ENCODE assay signal across 12 mouse cellular contexts in genomic region chr6:84429247-84429646, GRCm38 (mm10).
DNase-seq lines count a peak whose midpoint lies in the region; ATAC-seq and TF ChIP-seq lines count a peak whose summit lies in the region.
"Had no signal": no experiment of that assay in that cellular context is flagged by ENCODE, and none has a peak within 500 bp of the region (broad histone marks: within the 10 kb centered on the region; RNA-seq: fewer than 3 reads in every experiment).

No protein-coding gene starts in this region.

- no peaks in the 10 kb centered on the region for H3K9me3 ChIP-seq in midbrain, postnatal 0 days (ENCODE audit: low read length)
- H3K9me3 ChIP-seq: G1E; liver, embryonic 15.5 days had no signal

- H3K27me3 ChIP-seq in midbrain, postnatal 0 days (ENCODE audit: insufficient read depth, low read length): no peaks in the 10 kb centered on the region
- H3K27me3 ChIP-seq: liver, embryonic 15.5 days had no signal

- intact Hi-C loops in left cerebral cortex, postnatal 14 days (cut with DNase I): loop anchor here (5.0 kb wide), 1 partner anchor 163 kb away; the partner anchor contains the start of gene Cyp26b1

- no peaks in the 10 kb centered on the region for H3K36me3 ChIP-seq in midbrain, postnatal 0 days (ENCODE audit: insufficient read depth, low read length)
- H3K36me3 ChIP-seq: G1E; liver, embryonic 15.5 days had no signal

- no peak overlapping the region for H3K4me2 ChIP-seq in midbrain, postnatal 0 days (ENCODE audit: low read depth, low read length, poor library complexity, severe bottlenecking)
- H3K4me2 ChIP-seq: liver, embryonic 15.5 days had no signal

- WGBS in midbrain, postnatal 0 days: 85% methylated on average over 8 of the region's 8 CpGs

- ATAC-seq in midbrain, postnatal 0 days (ENCODE audit: low FRiP score): no peak

- no peak for TF ChIP-seq CTCF in midbrain, postnatal 0 days (IDR thresholded peaks at IDR 0.05)

- peak; percentile 3 for DNase-seq in cerebellum, adult 9-10 months
- no peak for DNase-seq in cerebellum, postnatal 4 days (ENCODE audit: low spot score in 2 of 2)
- peak; percentile 17 for DNase-seq in NIH3T3 (ENCODE audit: low read depth)
- peak; percentile 51 for DNase-seq in gastrocnemius, postnatal 25 days
- peak; percentile 75 to 86 for DNase-seq in left cerebral cortex, postnatal 14 days (ENCODE audit: low spot score in 2 of 2)
- no peak for DNase-seq in midbrain, postnatal 0 days (ENCODE audit: low spot score)
- DNase-seq in adrenal gland, postnatal 10 days: no peak
- no peak for DNase-seq in lung, postnatal 14 days
- DNase-seq: thymus, postnatal 36 days had no signal

- H3K9ac ChIP-seq in midbrain, postnatal 0 days (replicated peaks; ENCODE audit: low read length, poor library complexity, severe bottlenecking): no peak overlapping the region
- H3K9ac ChIP-seq: liver, embryonic 15.5 days had no signal

- no peaks in the 10 kb centered on the region for H3K4me1 ChIP-seq in midbrain, postnatal 0 days (ENCODE audit: insufficient read depth, low read length)
- H3K4me1 ChIP-seq: liver, embryonic 15.5 days had no signal

- no peak overlapping the region for H3K4me3 ChIP-seq in midbrain, postnatal 0 days (ENCODE audit: low read depth, low read length)
- H3K4me3 ChIP-seq: erythroblast, embryonic 14.5 days; liver, embryonic 15.5 days had no signal

- no peak overlapping the region for H3K27ac ChIP-seq in midbrain, postnatal 0 days (ENCODE audit: low read depth, low read length)
- H3K27ac ChIP-seq: liver, embryonic 15.5 days had no signal

Comparison
In these comparisons a context has a peak if more than half of its experiments do, and no peak if none do; other contexts are left out.
1. DNase-seq: peak in cerebellum, adult 9-10 months (single experiment), NIH3T3 (single experiment), gastrocnemius, postnatal 25 days (single experiment) and left cerebral cortex, postnatal 14 days (2 of 2); none in cerebellum, postnatal 4 days (0 of 2), midbrain, postnatal 0 days (single experiment), adrenal gland, postnatal 10 days (single experiment) and lung, postnatal 14 days (single experiment).